Mouse (Mus musculus): ENCODE results near the gene Loxl1. TPM values are rescaled to one million over a fixed set of nuclear protein-coding genes. Genes with fewer than 3 reads are reported as not detected.

The Loxl1 gene
- total and polyA plus RNA-seq, 3 experiments: not detected

DNA sequence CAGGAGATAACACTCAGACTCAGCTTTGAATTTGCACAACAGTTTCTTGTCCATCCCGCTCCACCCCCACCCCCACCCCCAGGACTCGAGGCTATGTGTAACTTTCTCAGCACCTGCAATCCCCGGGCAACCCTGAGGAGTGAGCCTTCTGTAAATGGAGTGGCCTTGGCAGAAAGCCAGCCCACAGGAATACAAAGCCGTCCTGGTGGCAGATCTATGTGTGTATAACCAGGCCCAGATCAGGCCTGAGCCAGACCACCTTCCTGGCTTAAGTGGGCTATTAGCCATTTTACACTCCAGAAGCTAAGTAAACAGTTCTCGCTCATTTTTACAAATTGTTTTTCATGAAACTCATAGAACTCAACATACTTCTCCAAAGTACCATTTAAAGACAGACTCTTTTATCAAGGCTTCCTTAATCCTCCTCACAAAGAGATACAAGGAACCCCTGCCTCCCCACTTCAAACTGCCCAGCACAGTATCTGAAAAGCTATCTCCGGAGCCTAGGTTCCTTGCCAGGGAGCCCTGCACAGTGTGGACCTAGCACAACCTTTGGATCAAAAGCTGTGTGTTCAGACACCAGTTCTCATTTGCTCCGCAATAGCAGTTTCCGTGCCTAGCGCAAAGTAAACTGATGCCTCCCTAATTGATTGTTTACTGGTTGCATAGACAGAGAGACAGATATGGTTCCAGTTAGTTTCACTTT is 71.1 kb downstream of the Loxl1 start:
- Histone ChIP-seq H3K9me3 (replicated peaks) (no peaks in the 10 kb centered on the region), H3K4me1 (ENCODE audit: insufficient read depth, low read depth, low read length) (peaks cover 68% of the 10 kb centered on the region), H3K4me3 (ENCODE audit: low read depth, low read length) (no peak overlapping the region), H3K27me3 (ENCODE audit: insufficient read depth, low read length) (no peaks in the 10 kb centered on the region), H3K36me3 (replicated peaks) (peaks cover 74% of the 10 kb centered on the region)
- TF ChIP-seq TAL1 (conservative IDR thresholded peaks at IDR 0.05; ENCODE audit: low read depth, low read length): no peak
- no peak for TF ChIP-seq CTCF (IDR thresholded peaks at IDR 0.05; ENCODE audit: low read depth, low read length)
- no peak for TF ChIP-seq POLR2AphosphoS5 (IDR thresholded peaks at IDR 0.05; ENCODE audit: insufficient replicate concordance, low read depth, low read length)
- no peak for TF ChIP-seq GATA1 (IDR thresholded peaks at IDR 0.05; ENCODE audit: borderline replicate concordance, low read length)
- TF ChIP-seq GATA2 (IDR thresholded peaks at IDR 0.05; ENCODE audit: borderline replicate concordance, low read depth, low read length): no peak
- DNase-seq (ENCODE audit: low spot score): no peak
- ATAC-seq (ENCODE audit: extremely low read depth, insufficient number of reproducible peaks, low FRiP score, poor library complexity, severe bottlenecking): no peak

Other genes starting within 250 kb of the Loxl1 start
- not detected in 2 replicates for gene Stra6, start 249.4 kb downstream of the Loxl1 start, total RNA-seq (2014; fragmentation: Nextera tagmentation)
- gene Stra6, start 249.4 kb downstream of the Loxl1 start, total RNA-seq (2017): 0.11 TPM in 1 of 2 replicates, not detected in the other
- gene Stra6, start 249.4 kb downstream of the Loxl1 start, polyA plus RNA-seq (2012): not detected in 2 replicates
- gene Ccdc33, start 194.4 kb downstream of the Loxl1 start, total RNA-seq (2014; fragmentation: Nextera tagmentation): not detected in 2 replicates
- gene Ccdc33, start 194.4 kb downstream of the Loxl1 start, total RNA-seq (2017): 0.05 and 0.23 TPM in 2 replicates
- not detected in 2 replicates for gene Ccdc33, start 194.4 kb downstream of the Loxl1 start, polyA plus RNA-seq (2012)
- not detected in 2 replicates for gene Islr, start 108.9 kb downstream of the Loxl1 start, total RNA-seq (2014; fragmentation: Nextera tagmentation)
- 0.12 and 0.22 TPM in 2 replicates for gene Islr, start 108.9 kb downstream of the Loxl1 start, total RNA-seq (2017)
- not detected in 2 replicates for gene Islr, start 108.9 kb downstream of the Loxl1 start, polyA plus RNA-seq (2012)
- not detected in 2 replicates for gene Islr2, start 108.9 kb downstream of the Loxl1 start, total RNA-seq (2014; fragmentation: Nextera tagmentation)
- 0.11 TPM in 1 of 2 replicates, not detected in the other for gene Islr2, start 108.9 kb downstream of the Loxl1 start, total RNA-seq (2017)
- gene Islr2, start 108.9 kb downstream of the Loxl1 start, polyA plus RNA-seq (2012): 0.03 and 0.04 TPM in 2 replicates
- 101 and 108 TPM in 2 replicates for gene Pml, start 63.4 kb downstream of the Loxl1 start, total RNA-seq (2014; fragmentation: Nextera tagmentation)
- gene Pml, start 63.4 kb downstream of the Loxl1 start, total RNA-seq (2017): 19.0 and 22.3 TPM in 2 replicates
- gene Pml, start 63.4 kb downstream of the Loxl1 start, polyA plus RNA-seq (2012): 163 and 217 TPM in 2 replicates
- 7.4 and 8.6 TPM in 2 replicates for gene Stoml1, start 60.0 kb downstream of the Loxl1 start, total RNA-seq (2014; fragmentation: Nextera tagmentation)
- gene Stoml1, start 60.0 kb downstream of the Loxl1 start, total RNA-seq (2017): 6.9 and 8.8 TPM in 2 replicates
- 6.0 and 6.4 TPM in 2 replicates for gene Stoml1, start 60.0 kb downstream of the Loxl1 start, polyA plus RNA-seq (2012)
- gene Tbc1d21, start 57.3 kb upstream of the Loxl1 start, total RNA-seq (2014; fragmentation: Nextera tagmentation): not detected in 2 replicates
- not detected in 2 replicates for gene Tbc1d21, start 57.3 kb upstream of the Loxl1 start, total RNA-seq (2017)
- gene Tbc1d21, start 57.3 kb upstream of the Loxl1 start, polyA plus RNA-seq (2012): not detected in 2 replicates
- gene Insyn1, start 175.4 kb upstream of the Loxl1 start, total RNA-seq (2014; fragmentation: Nextera tagmentation): not detected in 2 replicates
- 0.05 and 0.12 TPM in 2 replicates for gene Insyn1, start 175.4 kb upstream of the Loxl1 start, total RNA-seq (2017)
- gene Insyn1, start 175.4 kb upstream of the Loxl1 start, polyA plus RNA-seq (2012): not detected in 2 replicates
- gene Cd276, start 242.3 kb upstream of the Loxl1 start, total RNA-seq (2014; fragmentation: Nextera tagmentation): 0.38 and 0.87 TPM in 2 replicates
- 0.16 and 0.17 TPM in 2 replicates for gene Cd276, start 242.3 kb upstream of the Loxl1 start, total RNA-seq (2017)
- 0.19 and 0.28 TPM in 2 replicates for gene Cd276, start 242.3 kb upstream of the Loxl1 start, polyA plus RNA-seq (2012)